Mouse (Mus musculus) limb, embryonic 15.5 days (tissue): Measurements from ENCODE around the gene Bricd5. TPM values are rescaled to one million over a fixed set of nuclear protein-coding genes. Genes with fewer than 3 reads are reported as not detected.

Experiments
- ATAC-seq: fragments of 200-750 bp; cut with Nextera tagmentation; 2 replicates; pipeline ENCODE4 v1.8.0; 2017; ENCODE audit warnings: low read depth, moderate TSS enrichment; ENCODE audit not compliant: insufficient number of reproducible peaks, low FRiP score, low TSS enrichment
- H3K27ac ChIP-seq: fragments of 300-500 bp; sonication (generic); 2 replicates; pipeline ENCODE4 v1.5.1; 2015; ENCODE audit warnings: moderate library complexity, mild to moderate bottlenecking, inconsistent platforms
- H3K27me3 ChIP-seq: fragments of 300-500 bp; sonication (generic); 2 replicates; pipeline ENCODE4 v1.6.1; 2015; ENCODE audit warnings: inconsistent platforms
- H3K36me3 ChIP-seq: fragments of 300-500 bp; sonication (generic); 2 replicates; pipeline ENCODE4 v1.6.1; 2015; ENCODE audit warnings: inconsistent platforms
- H3K4me1 ChIP-seq: fragments of 300-500 bp; sonication (generic); 2 replicates; pipeline ENCODE4 v1.6.1; 2015; ENCODE audit warnings: inconsistent platforms
- H3K4me2 ChIP-seq: fragments of 300-500 bp; sonication (generic); 2 replicates; pipeline ENCODE4 v1.6.1; 2015; ENCODE audit warnings: mild to moderate bottlenecking, inconsistent platforms
- H3K4me3 ChIP-seq: fragments of 300-500 bp; sonication (generic); 2 replicates; pipeline ENCODE4 v1.5.1; 2015; ENCODE audit warnings: mild to moderate bottlenecking, inconsistent platforms
- H3K9ac ChIP-seq: fragments of 300-500 bp; sonication (generic); 2 replicates; pipeline ENCODE4 v1.6.1; 2015; ENCODE audit warnings: inconsistent platforms
- H3K9me3 ChIP-seq: fragments of 300-500 bp; sonication (generic); 2 replicates; pipeline ENCODE4 v1.6.1; 2016; ENCODE audit warnings: inconsistent platforms
- WGBS: fragments of 180-500 bp; shearing (Covaris S2); methylation state at CpG from one replicate; pipeline ENCODE4 v1.1.7; 2015; 5-methylcytosine and 5-hydroxymethylcytosine counted together
- polyA plus RNA-seq: library from polyadenylated mRNA; unstranded; fragments of >200 nt; fragmentation: Nextera tagmentation; extraction: Ambion mirVana; gene quantifications from 2 replicates; pipeline ENCODE4 v1.2.1, GENCODE M21; 2015

Bricd5 gene
- polyA plus RNA-seq, 1 experiment from 2014 or later = not detected

- Histone ChIP-seq H3K4me3 (peak overlapping the region; percentile 87), H3K27ac (peak overlapping the region; percentile 95; the same call in 1 of the 2 replicates), H3K9me3 (no peaks in the 10 kb centered on the region), H3K9ac (peak overlapping the region; percentile 75), H3K4me1 (peaks cover 25% of the 10 kb centered on the region), H3K36me3 (peaks cover 42% of the 10 kb centered on the region), H3K27me3 (no peaks in the 10 kb centered on the region), H3K4me2 (peak overlapping the region; percentile 57)
- WGBS = 49% methylated on average over 11 of the region's 11 CpGs
- no peak for ATAC-seq
Measured at GRCm38 (mm10) chr17:24477985-24478600, 4.4 kb downstream of the Bricd5 start.

DNA sequence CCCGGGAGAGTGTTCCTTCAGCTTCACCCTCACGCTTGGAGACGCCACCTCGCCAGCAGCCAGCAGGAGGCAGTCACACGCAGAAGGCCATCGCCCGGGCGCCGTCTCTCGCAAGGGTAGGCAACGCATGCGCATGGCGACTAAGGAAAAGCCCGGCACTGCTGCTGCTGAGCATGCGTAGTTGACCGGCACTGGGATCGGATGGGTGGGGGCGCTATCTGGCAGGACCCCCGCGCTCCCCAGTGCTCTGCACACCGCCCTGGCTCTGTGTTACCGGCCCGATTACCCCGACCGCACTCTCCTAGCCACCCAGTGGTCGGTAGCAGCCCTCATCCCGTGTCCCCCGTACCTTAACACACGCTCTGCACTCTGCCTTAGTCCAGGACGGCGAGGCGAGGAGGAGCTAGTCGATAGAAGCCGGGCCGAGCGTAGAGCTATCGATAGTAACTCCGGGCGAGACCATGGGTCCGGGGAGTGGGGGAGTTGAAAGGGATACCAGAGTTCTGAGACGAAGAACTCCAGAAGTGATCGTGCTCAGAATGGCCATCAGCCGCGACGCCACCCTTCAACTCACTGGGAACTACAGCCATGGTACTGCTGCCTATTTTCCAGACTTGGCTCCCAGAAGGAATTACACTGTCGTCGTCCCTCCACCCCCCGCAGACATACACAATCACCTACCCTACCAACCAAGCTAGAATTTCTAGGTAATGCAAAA, 5.1 kb downstream of the Bricd5 start, which contains the start of gene Mlst8:
Gene Mlst8 (minus strand): TSS at position 416 of the 718 bp plus-strand sequence.
- H3K27ac ChIP-seq = peak within 1 kb of the TSS; percentile 95
- ATAC-seq = peak; percentile 88
- under 1% methylated on average over 48 of the region's 48 CpGs for WGBS
- H3K4me3 ChIP-seq = peak within 1 kb of the TSS; percentile 87
- peak within 1 kb of the TSS; percentile 57 for H3K4me2 ChIP-seq
- H3K9me3 ChIP-seq = no peaks in the 10 kb centered on the region
- no peaks in the 10 kb centered on the region for H3K27me3 ChIP-seq
- peak within 1 kb of the TSS; percentile 75 for H3K9ac ChIP-seq
- H3K36me3 ChIP-seq = peaks cover 38% of the 10 kb centered on the region
- H3K4me1 ChIP-seq = peaks cover 18% of the 10 kb centered on the region

- Histone ChIP-seq H3K27me3 (no peaks in the 10 kb centered on the region), H3K9ac (no peak overlapping the region), H3K4me2 (no peak overlapping the region), H3K4me1 (peaks cover 12% of the 10 kb centered on the region), H3K9me3 (no peaks in the 10 kb centered on the region), H3K4me3 (peak overlapping the region; percentile 87), H3K27ac (no peak overlapping the region), H3K36me3 (peaks cover 32% of the 10 kb centered on the region)
- 28% methylated on average over 1 of the region's 1 CpGs for WGBS
- ATAC-seq = no peak
Measured at GRCm38 (mm10) chr17:24479431-24479830, 5.7 kb downstream of the Bricd5 start.

DNA sequence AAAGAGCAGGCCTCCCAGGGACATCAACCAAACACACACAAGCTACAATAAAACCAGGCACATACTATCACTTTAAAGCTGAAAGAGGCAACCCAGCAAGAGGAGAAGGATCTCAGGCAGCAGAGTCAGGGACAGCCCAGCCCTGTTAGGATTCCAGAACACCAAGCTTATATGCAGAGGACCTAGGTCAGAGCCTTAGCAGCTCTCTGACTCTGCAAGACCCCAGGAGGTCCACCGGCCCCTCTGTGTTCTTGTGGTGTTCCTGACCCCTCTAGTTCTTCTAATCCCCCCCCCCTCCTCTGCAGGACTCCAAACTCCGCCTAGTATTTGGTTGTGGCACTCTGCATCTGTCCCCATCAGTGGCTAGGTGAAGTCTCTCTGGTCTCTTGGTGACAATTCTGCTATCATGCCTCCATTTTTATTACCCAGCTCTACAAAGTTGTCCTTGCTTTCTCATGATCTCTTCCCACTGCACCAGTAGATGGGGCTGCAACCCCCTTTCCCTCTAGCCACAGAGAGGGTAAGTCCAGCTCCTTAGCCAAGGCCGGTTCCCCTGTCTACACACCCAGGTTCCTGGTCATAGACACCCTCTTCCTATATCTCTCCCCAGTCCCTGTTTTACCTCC, 6.6 kb downstream of the Bricd5 start:
- H3K9ac ChIP-seq = no peak overlapping the region
- 46% methylated on average over 3 of the region's 3 CpGs for WGBS
- no peak overlapping the region for H3K27ac ChIP-seq
- peaks cover 14% of the 10 kb centered on the region for H3K4me1 ChIP-seq
- H3K36me3 ChIP-seq = peaks cover 23% of the 10 kb centered on the region
- no peak for ATAC-seq
- no peaks in the 10 kb centered on the region for H3K9me3 ChIP-seq
- H3K4me3 ChIP-seq = no peak overlapping the region
- no peaks in the 10 kb centered on the region for H3K27me3 ChIP-seq
- no peak overlapping the region for H3K4me2 ChIP-seq

GRCm38 (mm10) chr17:24481027-24481815, 7.5 kb downstream of the Bricd5 start:
- no peaks in the 10 kb centered on the region for H3K9me3 ChIP-seq
- peaks cover 18% of the 10 kb centered on the region for H3K4me1 ChIP-seq
- no peak overlapping the region for H3K9ac ChIP-seq
- H3K27me3 ChIP-seq = no peaks in the 10 kb centered on the region
- peaks cover 14% of the 10 kb centered on the region for H3K36me3 ChIP-seq
- no peak overlapping the region for H3K4me2 ChIP-seq
- no peak for ATAC-seq
- H3K27ac ChIP-seq = no peak overlapping the region
- WGBS = 96% methylated on average over 20 of the region's 20 CpGs
- H3K4me3 ChIP-seq = no peak overlapping the region

DNA sequence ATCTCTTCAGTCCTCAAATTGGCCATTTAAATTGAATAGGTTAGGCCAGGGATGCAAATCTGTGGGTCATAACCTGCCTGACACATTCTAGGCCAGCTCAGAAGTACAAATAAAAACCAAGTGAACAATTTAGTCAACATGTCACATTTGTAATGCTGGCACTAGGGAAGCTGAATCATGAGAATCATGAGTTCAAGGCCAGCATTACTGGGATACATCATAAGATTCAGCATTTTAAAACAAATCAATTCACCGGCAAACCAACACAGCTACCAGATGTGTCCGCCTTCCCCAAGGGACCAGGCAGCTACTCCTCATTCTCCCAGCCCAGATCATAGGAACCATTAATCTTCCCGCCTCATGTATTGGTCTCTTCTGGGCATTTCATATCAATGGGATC, 9.8 kb downstream of the Bricd5 start:
- Histone ChIP-seq H3K36me3 (no peaks in the 10 kb centered on the region), H3K4me2 (no peak overlapping the region), H3K4me1 (peaks cover 17% of the 10 kb centered on the region; the same call in 1 of the 2 replicates), H3K27ac (no peak overlapping the region), H3K4me3 (no peak overlapping the region), H3K9ac (no peak overlapping the region), H3K9me3 (no peaks in the 10 kb centered on the region), H3K27me3 (peaks cover 9% of the 10 kb centered on the region)
- 90% methylated on average over 3 of the region's 3 CpGs for WGBS
- no peak for ATAC-seq

- H3K9me3 ChIP-seq = no peaks in the 10 kb centered on the region
- H3K4me1 ChIP-seq = peaks cover 28% of the 10 kb centered on the region
- H3K36me3 ChIP-seq = no peaks in the 10 kb centered on the region
- H3K27ac ChIP-seq = no peak overlapping the region
- WGBS = 41% methylated on average over 11 of the region's 11 CpGs
- H3K4me2 ChIP-seq = no peak overlapping the region
- no peak for ATAC-seq
- no peak overlapping the region for H3K9ac ChIP-seq
- no peak overlapping the region for H3K4me3 ChIP-seq
- peaks cover 22% of the 10 kb centered on the region for H3K27me3 ChIP-seq
Measured at GRCm38 (mm10) chr17:24485090-24485860, 11.6 kb downstream of the Bricd5 start.

DNA sequence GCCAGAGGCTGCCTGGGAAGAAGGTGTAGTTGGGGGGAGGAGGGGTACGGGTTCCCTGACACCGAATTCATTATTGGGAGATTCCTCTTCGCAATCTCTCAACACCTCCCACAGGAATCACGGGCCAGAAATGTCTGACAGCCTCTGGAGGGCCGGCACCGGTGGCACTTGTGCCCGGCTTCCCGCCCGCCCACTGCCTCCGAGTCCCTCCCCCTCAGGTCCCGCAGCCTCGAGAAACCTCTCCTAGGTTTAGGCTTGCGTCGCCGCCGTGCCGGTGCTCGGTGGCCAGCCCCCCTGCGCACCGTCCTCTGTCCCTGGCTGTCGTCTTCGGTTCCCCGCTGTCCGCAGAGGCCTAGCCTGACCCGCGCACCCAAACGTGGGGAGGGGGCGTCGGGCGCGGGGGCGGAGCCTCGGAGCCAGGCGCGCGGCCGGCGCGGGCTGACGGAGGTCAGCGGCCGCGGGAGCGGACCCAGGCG, 14.5 kb downstream of the Bricd5 start, which contains the start of gene Caskin1:
Gene Caskin1 (plus strand): TSS at position 416 of the 476 bp plus-strand sequence.
- Histone ChIP-seq H3K4me2 (peak within 1 kb of the TSS; percentile 97), H3K36me3 (no peaks in the 10 kb centered on the region), H3K27me3 (peaks cover 22% of the 10 kb centered on the region), H3K4me3 (peak within 1 kb of the TSS; percentile 68), H3K4me1 (peaks cover 27% of the 10 kb centered on the region), H3K9ac (peak within 1 kb of the TSS; percentile 44), H3K9me3 (no peaks in the 10 kb centered on the region), H3K27ac (peak within 1 kb of the TSS; percentile 43; the same call in 1 of the 2 replicates)
- 0 out of 2 replicates have a peak, but pooled peaks have one; percentile 31 for ATAC-seq
- under 1% methylated on average over 43 of the region's 45 CpGs for WGBS

DNA sequence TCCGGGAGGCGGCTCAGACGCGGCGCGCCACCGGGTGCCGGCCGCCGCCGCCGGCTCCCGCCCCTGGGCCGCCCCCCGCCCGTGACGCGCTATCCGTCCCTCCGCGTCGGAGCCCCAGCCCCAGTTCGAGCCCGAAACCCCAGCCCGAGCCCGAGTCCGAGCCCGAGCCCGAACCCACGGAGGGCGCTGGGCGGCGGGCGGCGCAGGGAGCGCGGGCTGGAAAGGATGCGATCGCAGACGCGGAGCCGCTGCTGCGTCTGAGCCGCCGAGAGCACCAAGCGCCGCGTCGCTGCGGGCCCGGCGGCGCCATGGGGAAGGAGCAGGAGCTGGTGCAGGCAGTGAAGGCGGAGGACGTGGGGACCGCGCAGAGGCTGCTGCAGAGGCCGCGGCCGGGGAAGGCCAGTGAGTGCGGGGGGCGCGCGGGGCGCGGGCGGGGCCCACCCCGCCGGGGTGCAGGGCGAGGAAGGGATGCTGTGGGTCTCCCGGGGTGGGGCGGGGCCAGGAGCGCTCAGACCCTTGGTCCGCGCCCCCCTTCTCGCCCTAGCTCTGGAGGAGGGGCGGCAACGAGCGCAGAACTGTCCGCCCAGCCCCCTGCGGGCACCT, 15.1 kb downstream of the Bricd5 start:
- WGBS = under 1% methylated on average over 67 of the region's 81 CpGs
- peak; percentile 20; the same call in 1 of the 2 replicates for ATAC-seq
- peak overlapping the region; percentile 68 for H3K4me3 ChIP-seq
- H3K9me3 ChIP-seq = no peaks in the 10 kb centered on the region
- H3K36me3 ChIP-seq = no peaks in the 10 kb centered on the region
- H3K9ac ChIP-seq = peak overlapping the region; percentile 44
- peaks cover 22% of the 10 kb centered on the region for H3K27me3 ChIP-seq
- peak overlapping the region; percentile 97 for H3K4me2 ChIP-seq
- H3K27ac ChIP-seq = peak overlapping the region; percentile 43; the same call in 1 of the 2 replicates
- peaks cover 27% of the 10 kb centered on the region for H3K4me1 ChIP-seq

DNA sequence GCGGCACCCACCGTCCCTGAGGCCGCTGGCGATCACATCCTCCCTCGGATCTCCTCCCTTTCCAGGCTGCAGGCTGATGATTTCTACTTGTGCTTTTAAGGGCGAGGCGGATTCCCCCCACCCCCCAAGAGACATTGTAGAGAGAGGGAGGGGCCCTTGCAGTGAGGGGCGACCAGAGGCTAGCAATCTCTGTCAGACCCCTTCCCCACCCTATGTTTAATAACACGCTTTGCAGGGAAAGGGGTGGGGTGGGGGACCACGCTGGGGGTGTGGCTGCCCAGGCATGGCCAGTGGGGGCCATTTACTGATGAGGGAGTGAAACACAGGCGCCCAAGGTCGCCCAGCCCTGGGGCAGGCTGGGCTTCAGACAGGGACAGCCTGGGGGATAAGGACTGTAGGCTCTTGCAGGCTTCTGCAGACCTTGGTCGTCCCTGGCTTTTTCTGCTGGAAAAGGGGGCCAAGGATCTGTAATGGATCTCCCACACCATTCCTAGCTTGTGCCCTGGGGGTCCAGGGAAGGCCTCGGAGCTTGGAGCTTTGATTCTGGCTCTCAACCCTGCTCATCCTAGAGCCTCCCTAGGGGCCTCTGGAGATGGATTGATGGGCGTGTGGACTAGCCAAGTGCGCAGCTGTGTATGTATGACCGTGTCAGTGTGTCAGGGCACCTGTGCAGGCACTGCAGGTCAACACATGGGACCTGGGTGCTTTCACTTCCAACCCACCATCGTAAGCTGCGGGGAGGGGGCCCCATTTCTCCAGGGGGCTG, 15.8 kb downstream of the Bricd5 start:
- peaks cover 22% of the 10 kb centered on the region for H3K27me3 ChIP-seq
- peak overlapping the region; percentile 68 for H3K4me3 ChIP-seq
- no peaks in the 10 kb centered on the region for H3K9me3 ChIP-seq
- H3K4me1 ChIP-seq = peaks cover 27% of the 10 kb centered on the region
- WGBS = 19% methylated on average over 19 of the region's 19 CpGs
- 0 out of 2 replicates have a peak overlapping the region, but pooled peaks have one; percentile 43 for H3K27ac ChIP-seq
- no peak for ATAC-seq
- H3K4me2 ChIP-seq = peak overlapping the region; percentile 97
- no peaks in the 10 kb centered on the region for H3K36me3 ChIP-seq
- H3K9ac ChIP-seq = peak overlapping the region; percentile 44
